Mouse (Mus musculus): ENCODE measurements around the gene Adm2.

The Adm2 gene

DNA sequence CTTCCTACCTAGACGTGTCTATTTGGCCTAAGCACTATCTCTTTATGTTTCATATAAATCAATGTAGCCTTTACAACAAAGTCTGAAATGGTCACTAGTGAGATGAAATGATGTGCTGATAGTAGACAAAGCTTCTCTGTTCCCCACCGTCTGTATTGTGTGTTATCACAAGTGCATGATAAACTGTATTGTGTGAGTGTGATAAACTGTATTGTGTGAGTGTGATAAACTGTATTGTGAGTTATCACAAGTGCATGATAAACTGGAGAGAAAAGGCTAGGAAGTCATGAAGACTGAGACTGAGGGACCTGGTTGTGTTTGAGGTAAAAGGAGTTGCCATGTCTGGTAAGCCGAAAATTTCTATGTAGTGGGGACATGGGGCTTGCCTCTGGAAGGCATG, 36.3 kb downstream of the Adm2 start:
- DNase-seq = no peak

DNA sequence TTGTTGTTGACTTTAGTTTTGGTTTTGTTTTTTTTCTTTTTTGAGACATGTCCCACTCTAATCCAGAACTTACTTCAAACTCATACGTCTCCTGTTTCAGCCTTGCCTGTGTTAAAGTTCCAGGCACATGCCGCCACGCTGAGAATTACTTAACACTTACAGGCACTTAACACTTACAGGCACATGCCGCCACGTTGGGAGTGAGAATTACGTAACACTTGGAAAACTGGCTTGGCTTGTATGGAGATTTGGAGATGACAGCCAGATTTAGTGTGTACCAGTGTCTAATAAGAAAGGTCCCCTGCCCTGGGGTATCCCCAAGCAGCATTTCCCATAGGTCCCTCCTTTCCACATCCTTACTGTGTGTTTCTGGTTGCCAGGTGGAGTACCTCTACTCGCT, 40.5 kb downstream of the Adm2 start:
- no peak for DNase-seq

DNA sequence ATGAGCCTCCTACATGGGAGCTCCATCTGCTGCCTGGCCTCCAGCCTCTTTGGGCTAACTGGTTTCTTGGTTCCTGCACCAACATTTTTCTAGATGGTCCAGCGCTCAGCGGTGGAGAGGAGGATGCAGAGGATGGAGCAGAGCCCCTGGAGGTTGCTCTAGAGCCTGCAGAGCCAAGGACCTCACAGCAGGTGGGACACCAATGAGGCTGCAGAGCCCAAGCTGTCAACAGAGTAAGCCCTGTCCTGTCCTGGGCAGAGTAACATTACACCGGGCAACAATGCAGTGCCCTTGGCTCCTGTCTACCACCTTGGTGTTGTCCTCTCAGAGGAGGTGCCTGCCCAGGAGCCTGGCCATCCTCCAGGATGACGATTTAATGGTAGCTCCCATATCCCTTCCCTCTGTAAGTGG, 42.6 kb downstream of the Adm2 start:
- peak; percentile 87 for DNase-seq

DNA sequence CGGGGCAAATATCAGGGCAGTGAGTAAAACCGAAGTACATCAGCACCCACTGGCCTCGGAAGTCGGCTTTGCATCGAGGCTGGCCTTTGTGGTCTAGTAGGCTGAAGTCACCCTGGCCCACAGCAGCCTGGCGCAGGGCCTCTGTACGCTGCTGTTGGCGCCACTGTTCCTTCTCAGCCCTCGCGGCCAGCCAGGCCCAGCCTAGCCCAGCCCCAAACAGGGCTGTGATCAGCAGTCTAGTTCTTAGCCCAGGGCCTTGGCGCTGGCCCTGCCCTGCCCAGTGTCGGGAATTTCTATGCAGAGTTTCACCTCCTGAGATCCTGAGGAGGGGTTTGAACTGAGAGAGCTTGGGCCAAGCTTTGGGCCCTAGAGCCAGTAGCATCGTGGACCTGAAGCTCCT, 49.5 kb downstream of the Adm2 start:
- DNase-seq = no peak

DNA sequence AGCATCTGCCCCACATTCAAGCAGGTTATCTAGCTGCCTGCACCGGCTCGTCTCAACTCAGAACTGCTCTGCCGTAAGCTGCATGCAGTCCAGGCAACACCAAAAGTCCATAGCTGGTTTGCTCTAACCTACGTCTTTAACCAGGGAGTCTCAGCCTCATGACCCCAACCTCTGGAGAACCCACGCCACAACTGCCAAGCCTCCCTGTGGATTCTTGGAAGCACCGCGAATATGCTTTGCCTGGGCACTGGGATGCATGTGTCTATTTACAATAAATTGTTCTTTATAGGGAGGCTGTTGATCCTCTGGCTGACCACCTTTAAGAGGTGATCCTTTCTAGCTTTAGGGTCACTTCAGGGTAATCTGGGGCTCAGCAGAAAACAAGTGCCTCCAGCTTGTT, 50.0 kb downstream of the Adm2 start:
- no peak for DNase-seq

DNA sequence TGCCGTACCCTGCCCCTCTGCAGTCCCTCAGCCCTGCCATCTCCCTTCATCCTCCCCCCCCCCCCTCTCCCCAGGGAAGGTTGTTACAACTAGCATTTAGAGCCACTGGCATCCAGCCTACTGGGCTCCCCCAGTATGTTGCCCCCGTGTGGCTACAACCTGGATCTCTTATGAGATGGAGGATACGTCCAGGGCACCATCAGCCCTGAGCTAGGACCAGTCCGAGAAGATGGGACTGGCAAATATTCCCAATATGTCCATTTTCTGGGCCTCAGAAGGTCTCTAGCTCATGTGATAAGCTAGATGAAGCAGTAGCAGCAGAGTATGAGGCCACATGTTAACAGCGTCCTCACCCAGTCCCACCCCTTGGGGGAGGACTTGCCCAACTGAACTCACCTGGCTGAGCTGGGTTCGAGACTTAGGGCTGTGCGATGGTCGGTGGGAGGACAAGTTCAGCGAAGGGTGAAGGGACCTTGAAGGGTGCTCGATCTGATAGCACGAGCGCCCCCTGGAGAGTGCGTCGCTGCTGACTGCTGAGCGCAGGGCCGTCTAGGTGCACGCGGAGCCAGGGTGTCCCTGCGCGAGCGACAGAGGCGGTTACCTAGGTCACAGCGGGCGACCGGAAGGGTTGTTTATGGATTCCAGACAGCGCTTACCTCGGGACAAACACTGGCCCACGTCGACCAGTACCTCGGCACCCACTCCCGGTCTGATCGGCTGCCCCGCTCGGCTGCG, 50.7 kb downstream of the Adm2 start:
- peak; percentile 80 for DNase-seq

DNA sequence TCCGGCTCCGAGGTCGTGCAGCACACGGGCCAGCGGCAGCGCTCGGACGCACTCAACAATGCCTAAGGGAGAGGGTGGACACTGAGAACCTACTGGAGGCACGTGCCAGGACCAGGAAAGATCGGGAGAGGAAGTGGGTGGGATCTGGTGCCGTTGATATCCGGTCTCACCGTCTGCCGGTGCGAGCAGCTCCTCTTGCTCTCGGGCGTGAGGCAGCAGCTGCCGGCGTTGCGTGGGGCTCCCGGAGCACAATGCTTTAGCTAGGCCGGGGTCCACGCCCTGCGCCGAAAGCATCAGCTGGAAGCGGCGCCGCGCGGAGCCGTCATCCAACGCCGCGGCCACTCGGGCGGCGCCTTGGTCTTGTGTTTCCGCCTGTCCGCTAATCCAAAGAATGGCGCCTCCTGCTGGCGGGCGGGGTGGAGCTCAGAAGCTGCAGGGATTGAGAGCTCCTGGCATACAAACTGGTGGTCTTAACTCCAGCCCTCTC, 51.3 kb downstream of the Adm2 start, which contains the start of gene Sco2:
Gene Sco2, minus strand, starts transcription at position 85 of the 487 bp plus-strand sequence.
- peak; percentile 91 for DNase-seq

All from cerebellum, adult 11 months (tissue).